Mouse (Mus musculus) ES-Bruce4 (cell line): Measurements from ENCODE around the gene Kdf1. TPM values are rescaled to one million over a fixed set of nuclear protein-coding genes. Genes with fewer than 3 reads are reported as not detected.

ENCODE experiments used
- H3K27ac ChIP-seq: 2 replicates; pipeline ENCODE4 v1.5.1; 2012; ENCODE audit warnings: low read length, inconsistent platforms; ENCODE audit not compliant: insufficient read depth
- H3K27me3 ChIP-seq: 2 replicates; pipeline ENCODE4 v1.6.1; 2012; ENCODE audit warnings: mild to moderate bottlenecking, low read length, inconsistent platforms; ENCODE audit not compliant: control insufficient read depth, poor library complexity, insufficient read depth, severe bottlenecking
- H3K36me3 ChIP-seq: 2 replicates; pipeline ENCODE4 v1.6.1; 2012; ENCODE audit warnings: inconsistent platforms, mild to moderate bottlenecking, low read length, moderate library complexity; ENCODE audit not compliant: control insufficient read depth, poor library complexity, insufficient read depth, severe bottlenecking
- H3K4me1 ChIP-seq: one replicate; pipeline ENCODE4 v1.8.1; 2011; ENCODE audit warnings: low read length; ENCODE audit not compliant: control insufficient read depth, insufficient read depth
- H3K4me3 ChIP-seq: 2 replicates; pipeline ENCODE4 v1.5.1; 2011; ENCODE audit warnings: low read depth, mild to moderate bottlenecking, low read length
- H3K9ac ChIP-seq: 2 replicates; pipeline ENCODE4 v1.6.1; 2012; ENCODE audit warnings: low read depth, mild to moderate bottlenecking, inconsistent platforms; ENCODE audit not compliant: poor library complexity, severe bottlenecking
- H3K9me3 ChIP-seq: replicated peaks from 2 replicates; pipeline ENCODE4 v1.6.1; 2012; ENCODE audit warnings: mild to moderate bottlenecking, low read length, inconsistent platforms; ENCODE audit not compliant: control insufficient read depth, poor library complexity, insufficient read depth, severe bottlenecking
- CTCF ChIP-seq: IDR thresholded peaks from one replicate; pipeline ENCODE4 v1.8.1; 2011; ENCODE audit warnings: low read depth, low read length
- EP300 ChIP-seq: IDR thresholded peaks from 2 replicates; pipeline ENCODE4 v1.6.1; 2011; ENCODE audit warnings: low read depth, low read length; ENCODE audit not compliant: insufficient read depth
- POLR2A ChIP-seq: IDR thresholded peaks from one replicate; pipeline ENCODE4 v1.8.1; 2011; ENCODE audit warnings: low read length; ENCODE audit not compliant: insufficient read depth
- polyA plus RNA-seq: library from polyadenylated mRNA; stranded (reverse); fragments of >200 nt; gene quantifications from 2 replicates; pipeline ENCODE4 v1.2.4, GENCODE M21; 2011; ENCODE audit warnings: low read depth; ENCODE audit not compliant: missing spikeins, insufficient read depth, insufficient read length

Kdf1 gene
- polyA plus RNA-seq, 1 experiment: 10.2 TPM

GRCm38 (mm10) chr4:133559846-133560245 lies 41.1 kb downstream of the Kdf1 start:
- H3K27me3 ChIP-seq: no peaks in the 10 kb centered on the region
- H3K27ac ChIP-seq: no peak overlapping the region
- no peaks in the 10 kb centered on the region for H3K9me3 ChIP-seq
- H3K9ac ChIP-seq: no peak overlapping the region
- H3K4me1 ChIP-seq: peaks cover 2% of the 10 kb centered on the region
- TF ChIP-seq CTCF (no peak), POLR2A (no peak), EP300 (no peak)
- no peak overlapping the region for H3K4me3 ChIP-seq
- no peaks in the 10 kb centered on the region for H3K36me3 ChIP-seq

GRCm38 (mm10) chr4:133561622-133562021 lies 42.9 kb downstream of the Kdf1 start:
- peaks cover 2% of the 10 kb centered on the region for H3K4me1 ChIP-seq
- H3K9me3 ChIP-seq: no peaks in the 10 kb centered on the region
- no peaks in the 10 kb centered on the region for H3K27me3 ChIP-seq
- no peaks in the 10 kb centered on the region for H3K36me3 ChIP-seq
- TF ChIP-seq EP300: no peak
- TF ChIP-seq POLR2A: no peak
- TF ChIP-seq CTCF: no peak
- no peak overlapping the region for H3K9ac ChIP-seq
- no peak overlapping the region for H3K27ac ChIP-seq
- H3K4me3 ChIP-seq: no peak overlapping the region

GRCm38 (mm10) chr4:133563123-133563571 lies 44.4 kb downstream of the Kdf1 start:
- Histone ChIP-seq H3K4me3 (no peak overlapping the region), H3K9ac (no peak overlapping the region), H3K9me3 (no peaks in the 10 kb centered on the region), H3K27me3 (no peaks in the 10 kb centered on the region), H3K36me3 (no peaks in the 10 kb centered on the region), H3K4me1 (peaks cover 2% of the 10 kb centered on the region), H3K27ac (no peak overlapping the region)
- TF ChIP-seq CTCF: no peak
- TF ChIP-seq POLR2A: no peak

- no peak overlapping the region for H3K27ac ChIP-seq
- peaks cover 2% of the 10 kb centered on the region for H3K4me1 ChIP-seq
- H3K9me3 ChIP-seq: no peaks in the 10 kb centered on the region
- H3K36me3 ChIP-seq: no peaks in the 10 kb centered on the region
- H3K4me3 ChIP-seq: no peak overlapping the region
- no peaks in the 10 kb centered on the region for H3K27me3 ChIP-seq
- H3K9ac ChIP-seq: no peak overlapping the region
- TF ChIP-seq EP300 (no peak), CTCF (no peak), POLR2A (no peak)
Measured at GRCm38 (mm10) chr4:133567251-133567650, 48.5 kb downstream of the Kdf1 start.

GRCm38 (mm10) chr4:133569291-133570065 lies 50.7 kb downstream of the Kdf1 start:
- no peak for TF ChIP-seq CTCF
- no peak for TF ChIP-seq POLR2A
- no peak for TF ChIP-seq EP300
- Histone ChIP-seq H3K4me1 (no peaks in the 10 kb centered on the region), H3K9me3 (no peaks in the 10 kb centered on the region), H3K27ac (peak overlapping the region; percentile 20; the same call in 1 of the 2 replicates), H3K36me3 (no peaks in the 10 kb centered on the region), H3K27me3 (no peaks in the 10 kb centered on the region), H3K9ac (peak overlapping the region; percentile 36), H3K4me3 (peak overlapping the region; percentile 36)

GRCm38 (mm10) chr4:133570066-133570466 lies 51.3 kb downstream of the Kdf1 start:
- H3K9me3 ChIP-seq: no peaks in the 10 kb centered on the region
- H3K27me3 ChIP-seq: no peaks in the 10 kb centered on the region
- TF ChIP-seq EP300 (no peak), POLR2A (no peak), CTCF (no peak)
- H3K9ac ChIP-seq: peak overlapping the region; percentile 36
- H3K27ac ChIP-seq: peak overlapping the region; percentile 20; the same call in 1 of the 2 replicates
- no peaks in the 10 kb centered on the region for H3K36me3 ChIP-seq
- H3K4me3 ChIP-seq: peak overlapping the region; percentile 36
- H3K4me1 ChIP-seq: no peaks in the 10 kb centered on the region
